Mouse (Mus musculus): ENCODE data around the gene Dmac2. TPM values are rescaled to one million over a fixed set of nuclear protein-coding genes. Genes with fewer than 3 reads are reported as not detected.
"Not testable (repeated sequence)": the region's sequence is repeated elsewhere in the genome, so short reads cannot be mapped to it uniquely, and the experiment has no call there.

Dmac2 gene
- 73.5 and 80.4 TPM in 2 replicates for total RNA-seq (2014; rRNA removed; ENCODE audit: low replicate concordance)
- polyA plus RNA-seq (2015; fragmentation: Nextera tagmentation; extraction: Ambion mirVana), result 71.3 and 72.2 TPM in 2 replicates

DNA sequence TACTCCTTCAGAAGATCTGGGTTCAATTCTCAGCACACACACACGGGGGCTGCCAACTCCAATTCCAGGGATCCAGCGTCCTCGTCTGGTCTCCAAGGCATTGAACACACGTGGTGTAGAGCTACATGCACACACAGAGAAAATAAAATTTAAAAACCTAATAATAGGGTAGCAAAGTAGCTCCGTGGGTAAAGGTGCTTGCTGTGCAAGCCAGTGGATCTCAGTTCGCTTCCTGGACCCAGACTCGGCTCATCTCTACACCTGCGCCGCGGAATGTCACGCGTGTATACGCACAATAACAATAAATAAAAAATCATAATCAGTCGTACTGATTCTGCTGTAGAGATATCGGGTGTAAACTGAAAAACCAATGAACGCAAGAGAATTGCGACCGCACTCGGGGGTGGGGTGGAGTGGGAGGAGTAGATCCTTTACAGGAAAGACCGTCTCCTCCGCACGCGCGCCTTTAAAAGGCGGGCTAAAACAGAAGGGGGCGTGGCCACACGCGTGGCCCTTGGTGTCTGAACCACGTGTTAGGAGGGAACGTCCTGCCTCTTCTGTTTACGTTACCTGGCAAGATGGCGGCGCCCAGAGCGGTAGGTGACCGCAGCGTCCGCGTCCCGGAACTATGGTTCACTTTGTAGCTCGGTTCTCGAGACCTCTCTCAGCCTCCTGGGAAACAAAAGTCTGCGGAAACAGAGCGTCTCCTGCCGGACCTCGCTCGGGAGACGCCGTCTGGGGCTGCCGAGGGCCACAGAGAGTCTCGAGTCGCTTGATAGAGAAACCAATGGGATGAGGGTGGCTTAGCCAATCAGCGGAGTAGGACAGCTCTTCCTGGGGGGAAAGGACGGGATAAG, at the start of gene Dmac2:
Dmac2 (plus strand) TSS at position 550 of the 857 bp plus-strand sequence.
- Histone ChIP-seq H3K36me3 (replicated peaks; ENCODE audit: control insufficient read depth, insufficient read depth, low read length) (peaks cover 30% of the 10 kb centered on the region), H3K27ac (ENCODE audit: low read depth) (peak within 1 kb of the TSS; percentile 51), H3K27me3 (ENCODE audit: control insufficient read depth, insufficient read depth, low read length) (no peaks in the 10 kb centered on the region), H3K4me2 (ENCODE audit: low read depth, low read length) (peak within 1 kb of the TSS; percentile 65), H3K4me1 (ENCODE audit: control insufficient read depth, insufficient read depth) (peaks cover 8% of the 10 kb centered on the region), H3K9ac (replicated peaks; ENCODE audit: low read depth, low read length) (peak within 1 kb of the TSS; percentile 40), H3K9me3 (replicated peaks; ENCODE audit: control insufficient read depth, low read length) (no peaks in the 10 kb centered on the region), H3K4me3 (ENCODE audit: low read depth, low read length) (peak within 1 kb of the TSS; percentile 64)
- peak; percentile 94 for DNase-seq (ENCODE audit: low spot score)
- ATAC-seq (ENCODE audit: insufficient read depth, low read depth), result peak; percentile 94
- WGBS, result 1% methylated on average over 53 of the region's 53 CpGs
- TF ChIP-seq CTCF (IDR thresholded peaks at IDR 0.05; ENCODE audit: low read depth) (no peak), EP300 (IDR thresholded peaks at IDR 0.05; ENCODE audit: low read depth) (no peak)

DNA sequence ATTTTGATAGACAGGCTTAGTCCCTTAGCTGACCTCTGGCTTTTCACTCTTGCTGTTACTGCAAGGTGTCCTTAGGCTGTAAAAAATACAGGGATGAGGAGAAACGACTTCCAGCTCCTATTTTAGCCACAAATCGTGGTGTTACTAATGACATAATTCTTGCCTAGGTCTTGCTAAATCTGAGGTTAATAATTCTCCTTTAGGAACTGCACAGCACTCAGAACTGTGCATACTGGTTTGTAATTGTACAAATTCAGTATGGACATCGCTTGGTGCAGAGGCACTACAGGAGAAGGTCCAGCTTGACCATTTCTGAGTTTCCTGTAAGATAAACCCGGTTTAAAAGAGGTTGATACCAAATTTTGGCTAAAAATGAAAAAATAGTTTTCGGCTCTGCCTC, 45.4 kb upstream of the Dmac2 start:
- not testable (repeated sequence) for H3K4me3 ChIP-seq (ENCODE audit: low read depth, low read length); H3K27ac ChIP-seq (ENCODE audit: low read depth); H3K9me3 ChIP-seq (replicated peaks; ENCODE audit: control insufficient read depth, low read length); ATAC-seq (ENCODE audit: insufficient read depth, low read depth); H3K36me3 ChIP-seq (replicated peaks; ENCODE audit: control insufficient read depth, insufficient read depth, low read length); DNase-seq (ENCODE audit: low spot score); H3K9ac ChIP-seq (replicated peaks; ENCODE audit: low read depth, low read length); H3K4me2 ChIP-seq (ENCODE audit: low read depth, low read length); H3K4me1 ChIP-seq (ENCODE audit: control insufficient read depth, insufficient read depth); H3K27me3 ChIP-seq (ENCODE audit: control insufficient read depth, insufficient read depth, low read length)
- WGBS, result 69% methylated on average over 5 of the region's 5 CpGs

DNA sequence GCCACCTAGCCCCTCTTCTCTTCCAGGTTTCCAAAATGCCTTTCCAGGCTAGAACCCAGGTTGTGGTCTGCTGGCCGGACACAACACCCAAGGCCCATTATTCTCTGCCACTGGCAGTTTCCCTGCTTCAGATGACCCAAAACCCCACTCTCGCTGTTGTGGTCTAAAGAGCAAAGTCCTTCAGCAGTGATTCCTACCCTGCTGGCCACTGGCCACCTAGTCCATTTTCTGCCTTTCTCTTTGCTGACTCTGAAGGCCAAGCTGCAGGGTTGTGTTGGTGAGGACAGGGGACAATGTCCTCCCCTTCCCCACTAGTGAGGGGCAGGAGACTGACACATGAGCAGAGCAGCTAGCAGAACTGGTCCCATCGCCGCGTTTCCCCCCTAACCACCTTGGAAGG, 44.1 kb upstream of the Dmac2 start:
- no peak for ATAC-seq (ENCODE audit: insufficient read depth, low read depth)

DNA sequence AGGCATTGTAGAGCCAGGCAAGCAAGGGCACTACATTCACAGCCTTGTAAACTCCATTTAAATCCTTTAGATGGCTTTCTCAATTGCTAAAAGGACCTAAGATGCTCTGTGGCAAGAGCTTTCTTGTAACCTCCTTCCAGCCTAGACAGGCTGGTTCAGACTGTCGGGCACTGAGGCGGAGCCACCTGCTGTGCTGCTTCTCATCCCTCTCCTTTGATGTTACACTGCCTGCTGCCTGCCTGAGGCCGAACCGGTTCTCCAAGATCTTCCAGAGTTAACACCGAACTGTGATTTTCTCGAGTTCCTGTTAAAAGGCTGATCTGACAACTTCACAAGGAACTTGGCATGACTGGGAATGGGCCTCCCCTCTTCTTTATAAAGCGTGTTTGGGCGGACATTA, 43.3 kb upstream of the Dmac2 start:
- H3K9ac ChIP-seq (replicated peaks; ENCODE audit: low read depth, low read length), result no peak overlapping the region
- H3K4me2 ChIP-seq (ENCODE audit: low read depth, low read length), result no peak overlapping the region
- WGBS, result 16% methylated on average over 8 of the region's 8 CpGs
- no peaks in the 10 kb centered on the region for H3K27me3 ChIP-seq (ENCODE audit: control insufficient read depth, insufficient read depth, low read length)
- no peak for ATAC-seq (ENCODE audit: insufficient read depth, low read depth)
- H3K27ac ChIP-seq (ENCODE audit: low read depth), result no peak overlapping the region
- no peak overlapping the region for H3K4me3 ChIP-seq (ENCODE audit: low read depth, low read length)
- TF ChIP-seq CTCF (IDR thresholded peaks at IDR 0.05; ENCODE audit: low read depth) (no peak), EP300 (IDR thresholded peaks at IDR 0.05; ENCODE audit: low read depth) (no peak)
- H3K9me3 ChIP-seq (replicated peaks; ENCODE audit: control insufficient read depth, low read length), result no peaks in the 10 kb centered on the region
- DNase-seq (ENCODE audit: low spot score), result no peak
- H3K36me3 ChIP-seq (replicated peaks; ENCODE audit: control insufficient read depth, insufficient read depth, low read length), result no peaks in the 10 kb centered on the region
- no peaks in the 10 kb centered on the region for H3K4me1 ChIP-seq (ENCODE audit: control insufficient read depth, insufficient read depth)

More for the DNA sequence above, 44.1 kb upstream of the Dmac2 start:
- TF ChIP-seq CTCF (IDR thresholded peaks at IDR 0.05; ENCODE audit: low read depth) (no peak), EP300 (IDR thresholded peaks at IDR 0.05; ENCODE audit: low read depth) (no peak)
- no peak for DNase-seq (ENCODE audit: low spot score)
- 82% methylated on average over 5 of the region's 5 CpGs for WGBS
- Histone ChIP-seq H3K9ac (replicated peaks; ENCODE audit: low read depth, low read length) (no peak overlapping the region), H3K4me3 (ENCODE audit: low read depth, low read length) (no peak overlapping the region), H3K36me3 (replicated peaks; ENCODE audit: control insufficient read depth, insufficient read depth, low read length) (no peaks in the 10 kb centered on the region), H3K9me3 (replicated peaks; ENCODE audit: control insufficient read depth, low read length) (no peaks in the 10 kb centered on the region), H3K4me1 (ENCODE audit: control insufficient read depth, insufficient read depth) (no peaks in the 10 kb centered on the region), H3K4me2 (ENCODE audit: low read depth, low read length) (no peak overlapping the region), H3K27me3 (ENCODE audit: control insufficient read depth, insufficient read depth, low read length) (no peaks in the 10 kb centered on the region), H3K27ac (ENCODE audit: low read depth) (no peak overlapping the region)

DNA sequence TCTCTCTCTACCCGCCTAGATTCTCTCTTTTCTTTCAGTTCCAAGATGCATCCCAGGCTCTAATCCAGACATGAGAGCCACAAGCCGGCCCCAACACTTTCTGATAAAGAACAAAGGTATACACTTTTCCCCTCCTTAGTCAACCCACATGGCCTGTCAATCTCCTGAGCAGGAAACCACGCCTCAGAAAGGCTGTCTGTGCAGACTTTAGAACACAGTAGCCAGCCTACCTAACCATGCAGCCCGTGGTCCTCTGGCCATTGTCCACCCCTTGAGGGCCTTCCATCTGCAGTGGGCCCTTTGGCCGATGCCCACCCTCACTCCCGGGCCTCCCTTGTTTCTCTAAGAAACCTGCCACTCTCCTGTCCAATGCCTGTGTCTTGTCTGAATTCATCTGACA, 42.9 kb upstream of the Dmac2 start:
- ATAC-seq (ENCODE audit: insufficient read depth, low read depth); H3K9me3 ChIP-seq (replicated peaks; ENCODE audit: control insufficient read depth, low read length); H3K27me3 ChIP-seq (ENCODE audit: control insufficient read depth, insufficient read depth, low read length); DNase-seq (ENCODE audit: low spot score); H3K36me3 ChIP-seq (replicated peaks; ENCODE audit: control insufficient read depth, insufficient read depth, low read length); H3K4me3 ChIP-seq (ENCODE audit: low read depth, low read length); H3K9ac ChIP-seq (replicated peaks; ENCODE audit: low read depth, low read length); H3K4me2 ChIP-seq (ENCODE audit: low read depth, low read length); H3K4me1 ChIP-seq (ENCODE audit: control insufficient read depth, insufficient read depth); H3K27ac ChIP-seq (ENCODE audit: low read depth): not testable (repeated sequence)
- WGBS, result 33% methylated on average over 6 of the region's 6 CpGs

DNA sequence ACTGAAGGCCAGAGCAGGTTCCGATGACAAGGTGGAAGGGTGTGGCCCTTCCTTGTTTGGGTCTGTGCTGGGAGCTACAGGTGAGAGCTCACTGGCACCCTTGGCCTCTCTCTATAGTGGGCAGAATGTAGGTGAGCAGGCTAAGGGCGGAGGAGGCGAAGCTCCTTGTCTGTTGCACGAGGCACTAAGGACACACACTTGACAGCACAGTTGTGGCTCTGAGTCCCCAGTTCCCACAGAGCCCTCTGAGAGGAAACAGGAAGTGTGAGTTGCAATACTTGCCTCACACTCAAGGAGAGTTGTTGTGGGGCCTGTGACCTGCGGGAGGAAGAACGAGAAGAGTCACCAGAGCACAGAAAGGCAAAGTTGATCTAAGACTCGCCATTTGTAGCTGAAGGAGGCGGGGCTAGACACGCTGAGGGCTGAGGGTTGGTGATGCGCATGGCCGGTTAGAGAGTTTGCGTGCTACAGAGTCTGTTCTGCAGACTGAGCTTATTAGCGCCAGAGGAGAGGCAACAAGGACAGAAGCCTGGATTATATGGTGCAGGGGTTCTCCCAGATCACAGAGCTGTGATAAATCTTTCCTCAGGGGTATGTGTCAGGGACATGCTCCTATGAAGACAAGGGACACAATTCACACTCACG, 42.3 kb upstream of the Dmac2 start:
- not testable (repeated sequence) for H3K9ac ChIP-seq (replicated peaks; ENCODE audit: low read depth, low read length); H3K9me3 ChIP-seq (replicated peaks; ENCODE audit: control insufficient read depth, low read length); H3K27me3 ChIP-seq (ENCODE audit: control insufficient read depth, insufficient read depth, low read length); ATAC-seq (ENCODE audit: insufficient read depth, low read depth); H3K4me3 ChIP-seq (ENCODE audit: low read depth, low read length); H3K4me1 ChIP-seq (ENCODE audit: control insufficient read depth, insufficient read depth); H3K4me2 ChIP-seq (ENCODE audit: low read depth, low read length); DNase-seq (ENCODE audit: low spot score); H3K36me3 ChIP-seq (replicated peaks; ENCODE audit: control insufficient read depth, insufficient read depth, low read length); H3K27ac ChIP-seq (ENCODE audit: low read depth)
- 64% methylated on average over 12 of the region's 14 CpGs for WGBS
